Mouse (Mus musculus) ES-Bruce4 (cell line): ENCODE measurements at regions not wholly inside any gene's neighbourhood (a gene's known extent, or its start where the extent isn't known, plus 50 kb on each side); places are given as distances from the start of the nearest gene placed in this dataset.

Experiments
- H3K27ac ChIP-seq: 2 replicates; pipeline ENCODE4 v1.5.1; 2012; ENCODE audit warnings: low read length, inconsistent platforms; ENCODE audit not compliant: insufficient read depth
- H3K27me3 ChIP-seq: 2 replicates; pipeline ENCODE4 v1.6.1; 2012; ENCODE audit warnings: mild to moderate bottlenecking, low read length, inconsistent platforms; ENCODE audit not compliant: control insufficient read depth, poor library complexity, insufficient read depth, severe bottlenecking
- H3K36me3 ChIP-seq: 2 replicates; pipeline ENCODE4 v1.6.1; 2012; ENCODE audit warnings: inconsistent platforms, mild to moderate bottlenecking, low read length, moderate library complexity; ENCODE audit not compliant: control insufficient read depth, poor library complexity, insufficient read depth, severe bottlenecking
- H3K4me1 ChIP-seq: one replicate; pipeline ENCODE4 v1.8.1; 2011; ENCODE audit warnings: low read length; ENCODE audit not compliant: control insufficient read depth, insufficient read depth
- H3K4me3 ChIP-seq: 2 replicates; pipeline ENCODE4 v1.5.1; 2011; ENCODE audit warnings: low read depth, mild to moderate bottlenecking, low read length
- H3K9ac ChIP-seq: 2 replicates; pipeline ENCODE4 v1.6.1; 2012; ENCODE audit warnings: low read depth, mild to moderate bottlenecking, inconsistent platforms; ENCODE audit not compliant: poor library complexity, severe bottlenecking
- H3K9me3 ChIP-seq: replicated peaks from 2 replicates; pipeline ENCODE4 v1.6.1; 2012; ENCODE audit warnings: mild to moderate bottlenecking, low read length, inconsistent platforms; ENCODE audit not compliant: control insufficient read depth, poor library complexity, insufficient read depth, severe bottlenecking
- CTCF ChIP-seq: IDR thresholded peaks from one replicate; pipeline ENCODE4 v1.8.1; 2011; ENCODE audit warnings: low read depth, low read length
- EP300 ChIP-seq: IDR thresholded peaks from 2 replicates; pipeline ENCODE4 v1.6.1; 2011; ENCODE audit warnings: low read depth, low read length; ENCODE audit not compliant: insufficient read depth
- POLR2A ChIP-seq: IDR thresholded peaks from one replicate; pipeline ENCODE4 v1.8.1; 2011; ENCODE audit warnings: low read length; ENCODE audit not compliant: insufficient read depth

- no peaks in the 10 kb centered on the region for H3K4me1 ChIP-seq
- H3K27me3 ChIP-seq = no peaks in the 10 kb centered on the region
- no peak overlapping the region for H3K4me3 ChIP-seq
- no peak overlapping the region for H3K9ac ChIP-seq
- no peaks in the 10 kb centered on the region for H3K9me3 ChIP-seq
- H3K27ac ChIP-seq = no peak overlapping the region
- TF ChIP-seq CTCF (no peak), EP300 (no peak), POLR2A (no peak)
- H3K36me3 ChIP-seq = no peaks in the 10 kb centered on the region
Measured at GRCm38 (mm10) chrX:12318848-12319651, 158.9 kb upstream of the Bcor start.

GRCm38 (mm10) chrX:12322453-12322852 is 162.3 kb upstream of the Bcor start:
- H3K27me3 ChIP-seq = no peaks in the 10 kb centered on the region
- H3K36me3 ChIP-seq = no peaks in the 10 kb centered on the region
- no peak overlapping the region for H3K9ac ChIP-seq
- H3K9me3 ChIP-seq = no peaks in the 10 kb centered on the region
- no peak overlapping the region for H3K27ac ChIP-seq
- no peak overlapping the region for H3K4me3 ChIP-seq
- no peaks in the 10 kb centered on the region for H3K4me1 ChIP-seq
- TF ChIP-seq EP300 (no peak), POLR2A (no peak), CTCF (no peak)

- TF ChIP-seq CTCF (no peak), EP300 (no peak), POLR2A (no peak)
- Histone ChIP-seq H3K27ac (no peak overlapping the region), H3K36me3 (no peaks in the 10 kb centered on the region), H3K4me1 (no peaks in the 10 kb centered on the region), H3K27me3 (no peaks in the 10 kb centered on the region), H3K9ac (no peak overlapping the region), H3K9me3 (no peaks in the 10 kb centered on the region), H3K4me3 (no peak overlapping the region)
Measured at GRCm38 (mm10) chrX:12323268-12323667, 163.1 kb upstream of the Bcor start.

GRCm38 (mm10) chrX:12323812-12324211 is 163.7 kb upstream of the Bcor start:
- Histone ChIP-seq H3K36me3 (no peaks in the 10 kb centered on the region), H3K27ac (no peak overlapping the region), H3K4me3 (no peak overlapping the region), H3K4me1 (no peaks in the 10 kb centered on the region), H3K27me3 (no peaks in the 10 kb centered on the region), H3K9me3 (no peaks in the 10 kb centered on the region), H3K9ac (no peak overlapping the region)
- TF ChIP-seq POLR2A (no peak), EP300 (no peak), CTCF (no peak)

GRCm38 (mm10) chrX:12327464-12327863 is 167.3 kb upstream of the Bcor start:
- Histone ChIP-seq H3K27ac (no peak overlapping the region), H3K27me3 (no peaks in the 10 kb centered on the region), H3K36me3 (no peaks in the 10 kb centered on the region), H3K9me3 (no peaks in the 10 kb centered on the region), H3K9ac (no peak overlapping the region), H3K4me3 (no peak overlapping the region), H3K4me1 (no peaks in the 10 kb centered on the region)
- TF ChIP-seq EP300 (no peak), CTCF (no peak), POLR2A (no peak)

DNA sequence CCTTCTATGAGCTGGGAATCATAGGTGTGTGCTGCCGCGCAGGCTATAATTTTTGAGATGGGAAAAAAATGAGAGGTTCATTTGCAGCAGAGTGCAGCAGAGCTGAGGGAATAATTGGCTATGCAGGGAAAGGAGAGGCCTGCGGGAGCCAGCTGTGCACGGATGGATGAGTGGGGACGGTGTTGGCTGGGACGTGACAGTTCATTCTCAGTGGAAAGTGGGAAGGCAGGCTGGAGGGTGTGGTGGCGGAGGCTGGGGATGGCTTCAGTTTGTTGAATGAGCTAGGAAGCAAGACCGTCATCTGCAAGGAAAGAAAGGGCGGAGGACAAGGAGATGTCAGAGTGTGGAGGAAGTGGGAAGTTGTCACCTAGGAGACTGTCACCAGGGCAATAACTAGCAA is 180.4 kb upstream of the Bcor start:
- Histone ChIP-seq H3K4me3 (no peak overlapping the region), H3K9ac (no peak overlapping the region), H3K9me3 (no peaks in the 10 kb centered on the region), H3K4me1 (no peaks in the 10 kb centered on the region), H3K27ac (no peak overlapping the region), H3K36me3 (no peaks in the 10 kb centered on the region), H3K27me3 (no peaks in the 10 kb centered on the region)
- TF ChIP-seq CTCF (no peak), POLR2A (no peak), EP300 (no peak)
